Mouse (Mus musculus): ENCODE measurements around the gene Sox12. TPM values are rescaled to one million over a fixed set of nuclear protein-coding genes. Genes with fewer than 3 reads are reported as not detected.
"Not testable (repeated sequence)": the region's sequence is repeated elsewhere in the genome, so short reads cannot be mapped to it uniquely, and the experiment has no call there.

The Sox12 gene
- total RNA-seq, 2 experiments from 2014 or later = 1.1 to 1.7 TPM

DNA sequence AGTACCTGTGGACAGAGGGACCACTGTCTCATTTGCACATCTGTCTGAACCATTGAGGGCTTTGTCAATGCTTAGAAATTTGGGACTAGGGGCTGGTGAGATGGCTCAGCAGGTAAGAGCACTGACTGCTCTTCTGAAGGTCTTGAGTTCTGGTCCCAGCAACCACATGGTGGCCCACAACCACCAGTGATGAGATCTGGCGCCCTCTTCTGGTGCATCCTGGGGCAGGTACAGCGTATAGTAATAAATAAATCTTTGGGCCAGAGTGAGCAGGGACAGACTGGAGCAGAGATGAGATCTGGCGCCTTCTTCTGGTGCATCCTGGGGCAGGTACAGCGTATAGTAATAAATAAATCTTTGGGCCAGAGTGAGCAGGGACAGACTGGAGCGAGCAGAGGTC, 38.9 kb downstream of the Sox12 start:
- not testable (repeated sequence) for DNase-seq

DNA sequence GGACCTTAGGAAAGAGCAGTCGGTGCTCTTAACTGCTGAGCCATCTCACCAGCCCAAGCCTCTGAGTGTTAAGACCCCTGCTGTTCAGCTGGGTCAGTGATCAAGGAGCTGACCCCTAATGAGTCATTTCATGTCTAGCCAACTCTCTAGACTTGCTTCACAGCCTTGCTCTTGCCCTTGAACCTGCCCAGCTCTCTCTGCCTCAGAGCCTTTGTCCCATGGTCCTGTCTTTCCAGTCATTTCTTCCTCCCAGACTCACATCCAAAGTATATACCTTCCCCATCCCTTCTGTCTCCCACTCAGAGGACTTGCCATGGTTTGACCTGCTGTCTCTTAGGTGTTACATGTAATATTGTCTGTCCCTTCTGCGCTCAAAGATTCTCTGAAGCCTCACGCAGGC, 40.6 kb downstream of the Sox12 start:
- no peak for DNase-seq

DNA sequence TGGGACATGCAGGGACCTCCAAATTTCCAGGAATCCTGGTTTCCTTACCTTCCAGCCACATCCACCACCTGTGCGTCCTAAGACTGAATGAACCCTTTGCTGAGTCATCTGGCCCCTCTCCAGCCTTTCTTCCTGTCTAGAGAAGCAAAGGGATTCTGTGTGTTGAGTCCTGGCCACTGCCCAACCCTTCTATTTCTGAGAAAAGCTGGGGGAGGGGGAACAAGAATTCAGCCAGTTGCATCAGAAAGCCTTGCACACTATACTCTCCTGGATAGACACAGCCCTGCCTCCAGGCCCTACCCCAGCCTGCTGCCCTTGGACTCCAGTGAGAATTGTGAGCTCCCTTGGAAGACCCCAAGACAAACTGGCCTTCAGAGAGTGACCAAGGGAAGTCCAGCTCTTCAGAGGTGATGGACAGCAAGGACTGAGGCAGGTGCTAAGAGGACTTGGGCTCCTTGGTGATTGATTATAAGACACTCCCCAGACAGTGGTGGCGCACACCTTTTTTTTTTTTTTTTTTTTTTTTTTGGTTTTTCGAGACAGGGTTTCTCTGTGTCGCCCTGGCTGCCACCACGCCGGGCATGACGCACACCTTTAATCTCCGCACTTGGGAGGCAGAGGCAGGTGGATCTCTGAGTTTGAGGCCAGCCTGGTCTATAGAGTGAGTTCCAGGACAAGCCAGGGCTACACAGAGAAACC, 47.9 kb downstream of the Sox12 start:
- DNase-seq = no peak

DNA sequence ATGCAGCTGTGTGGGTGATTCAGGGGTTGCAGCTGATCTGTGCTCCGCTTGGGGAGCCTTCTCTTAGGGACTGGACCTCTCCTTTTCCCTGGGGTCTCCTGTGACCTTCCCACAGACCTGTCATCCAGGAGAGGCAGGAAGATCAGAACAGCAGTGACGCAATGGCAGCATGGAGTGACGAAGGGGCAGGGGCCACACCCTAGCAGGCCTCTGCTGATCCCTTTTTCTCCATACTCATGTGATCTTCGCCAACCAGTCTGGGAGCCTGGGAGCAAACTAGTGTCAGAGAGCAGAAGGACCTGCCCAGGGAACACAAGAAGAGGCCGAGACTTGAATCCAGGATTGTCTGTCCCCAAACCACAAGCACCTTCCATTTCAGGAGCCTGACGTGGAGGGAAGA, 48.7 kb downstream of the Sox12 start:
- no peak for DNase-seq

DNA sequence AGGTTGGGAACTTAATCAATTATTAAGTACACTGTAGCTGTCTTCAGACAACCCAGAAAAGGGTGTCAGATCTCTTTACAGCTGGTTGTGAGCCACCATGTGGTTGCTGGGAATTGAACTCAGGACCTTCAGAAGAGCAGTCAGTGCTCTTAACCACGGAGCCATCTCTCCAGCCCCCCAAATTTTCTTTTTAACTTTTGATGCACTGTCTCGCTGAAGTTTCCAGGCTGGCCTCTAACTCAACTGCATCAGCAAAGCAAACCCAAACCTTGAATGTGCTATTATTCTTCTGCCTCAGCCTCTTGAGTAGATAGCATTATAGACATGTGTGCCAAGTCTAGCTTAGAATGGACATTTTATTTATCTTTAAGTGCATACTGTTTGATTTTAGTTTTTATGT, 50.1 kb downstream of the Sox12 start:
- no peak for DNase-seq

DNA sequence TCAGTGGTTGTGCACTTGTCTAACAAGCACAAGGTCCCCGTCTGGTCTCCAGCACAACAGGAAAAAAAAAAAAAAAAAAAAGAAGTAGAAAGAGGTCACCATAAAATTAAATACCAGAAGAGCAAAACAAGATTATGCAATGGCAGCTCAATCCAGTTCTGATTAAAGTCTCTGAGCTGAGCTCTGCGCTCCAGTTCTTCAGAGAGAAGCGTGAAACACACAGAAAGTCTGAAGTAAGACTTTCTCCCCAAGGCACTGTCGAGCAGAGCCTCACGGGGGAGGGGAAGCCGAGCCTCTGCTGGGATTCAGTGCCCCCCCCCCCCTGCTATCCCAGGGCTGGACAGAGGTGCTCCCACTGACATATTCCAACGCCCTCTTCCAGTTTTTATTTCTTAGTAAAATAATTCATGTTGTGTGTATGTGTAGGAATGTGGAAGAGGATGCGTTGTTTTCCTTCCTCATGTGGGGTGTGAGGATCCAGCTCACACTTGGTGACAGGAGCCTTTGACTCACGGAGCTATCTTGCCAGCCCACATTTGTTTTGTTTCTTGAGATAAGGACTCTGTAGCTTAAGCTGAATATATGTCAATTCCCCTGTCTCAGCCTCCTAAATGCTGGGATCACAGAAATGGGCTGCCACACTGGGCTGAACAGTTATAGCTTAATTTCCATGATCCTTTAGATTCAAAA, 50.9 kb downstream of the Sox12 start:
- DNase-seq = no peak

DNA sequence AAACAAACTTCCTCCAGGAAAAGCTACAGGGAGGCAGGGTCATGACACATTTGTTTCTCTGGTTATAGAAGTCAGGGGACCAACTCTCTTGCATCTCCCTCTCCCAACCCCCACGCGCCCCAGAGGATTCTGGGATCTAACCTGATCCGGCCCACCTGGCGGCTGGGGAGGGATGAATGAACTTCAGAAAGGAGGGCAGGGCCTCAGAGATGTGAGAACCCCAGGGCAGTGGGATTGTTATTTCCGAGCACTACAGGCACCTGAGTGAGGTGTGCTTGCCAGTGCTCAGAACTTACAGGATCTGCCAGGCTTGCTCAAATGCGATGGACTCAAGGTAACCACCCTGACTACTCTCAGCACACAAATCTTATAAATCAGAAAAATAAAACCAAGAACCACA, 52.5 kb downstream of the Sox12 start:
- no peak for DNase-seq

DNA sequence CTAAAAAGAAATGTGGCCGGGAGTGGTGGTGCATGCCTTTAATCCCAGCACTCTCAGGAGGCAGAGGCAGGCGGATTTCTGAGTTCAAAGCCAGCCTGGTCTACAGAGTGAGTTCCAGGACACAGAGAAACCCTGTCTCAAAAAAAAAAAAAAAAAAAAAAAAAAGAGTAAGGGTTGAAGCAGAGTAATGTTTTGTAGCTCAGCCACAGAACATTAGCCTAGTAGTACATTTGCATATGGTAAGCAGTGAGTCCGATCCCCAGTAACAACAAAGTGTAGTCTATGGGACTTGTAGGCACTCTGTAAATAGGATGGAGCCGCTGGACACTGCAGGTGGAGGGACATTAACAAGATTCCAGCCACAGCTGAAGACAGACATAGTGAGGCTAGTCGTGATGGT, 53.0 kb downstream of the Sox12 start:
- no peak for DNase-seq

DNA sequence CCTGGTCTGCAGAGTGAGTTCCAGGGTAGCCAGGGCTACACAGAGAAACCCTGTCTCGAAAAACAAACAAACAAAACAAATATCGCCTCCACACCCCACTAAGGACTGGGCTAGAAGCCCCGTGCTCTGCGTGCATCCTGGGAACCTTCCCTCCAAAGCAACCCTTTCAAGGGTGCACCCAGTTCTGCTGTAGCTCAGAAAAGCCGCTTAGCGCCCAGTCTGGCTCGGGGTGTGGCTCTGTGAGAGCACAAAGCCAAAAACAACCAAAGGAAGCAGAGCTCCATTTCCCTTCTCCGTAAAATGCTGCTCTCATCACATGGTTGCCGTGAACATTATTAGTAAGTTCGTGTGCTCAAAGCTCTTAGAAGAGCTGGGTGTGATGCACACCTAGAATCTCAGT, 53.5 kb downstream of the Sox12 start:
- no peak for DNase-seq

Other genes starting within 250 kb of the Sox12 start
- 10 to 100 TPM; 78.6 to 79.8 TPM for gene Csnk2a1, start 171.2 kb downstream of the Sox12 start, total RNA-seq (2021)
- gene Tbc1d20, start 104.2 kb downstream of the Sox12 start, total RNA-seq (2021) = 10 to 100 TPM; 27.0 to 28.9 TPM
- 10 to 100 TPM; 26.6 to 32.2 TPM for gene Rbck1, start 65.4 kb downstream of the Sox12 start, total RNA-seq (2021)
- 1 to 10 TPM in 1 of 2 experiments, under 1 TPM in 1; 0.74 to 1.8 TPM for gene Trib3, start 54.0 kb downstream of the Sox12 start, total RNA-seq (2021)
- not detected for gene Nrsn2, start 21.4 kb downstream of the Sox12 start, total RNA-seq (2021)
- gene Zcchc3, start 17.0 kb upstream of the Sox12 start, total RNA-seq (2021) = 1 to 10 TPM; 1.6 TPM
- not detected for gene 6820408C15Rik, start 17.5 kb upstream of the Sox12 start, total RNA-seq (2021)
- gene Defb23, start 66.6 kb upstream of the Sox12 start, total RNA-seq (2021) = not detected
- not detected for gene Defb20, start 79.0 kb upstream of the Sox12 start, total RNA-seq (2021)
- gene Defb22, start 92.1 kb upstream of the Sox12 start, total RNA-seq (2021) = not detected
- gene Defb26, start 113.6 kb upstream of the Sox12 start, total RNA-seq (2021) = not detected
- not detected for gene Defb28, start 120.2 kb upstream of the Sox12 start, total RNA-seq (2021)
- gene Defb29, start 142.0 kb upstream of the Sox12 start, total RNA-seq (2021) = not detected
- not detected for gene Gm17416, start 171.3 kb upstream of the Sox12 start, total RNA-seq (2021)
- not detected for gene Defb21, start 174.7 kb upstream of the Sox12 start, total RNA-seq (2021)
- not detected for gene Defb19, start 182.2 kb upstream of the Sox12 start, total RNA-seq (2021)
- gene Defb45, start 201.3 kb upstream of the Sox12 start, total RNA-seq (2021) = not detected
- gene Defb36, start 206.3 kb upstream of the Sox12 start, total RNA-seq (2021) = not detected
- not detected for gene Defb25, start 225.0 kb upstream of the Sox12 start, total RNA-seq (2021)
- gene Rem1, start 228.9 kb upstream of the Sox12 start, total RNA-seq (2021) = 1 to 10 TPM; 2.9 to 3.8 TPM

All from gastrocnemius, postnatal 25 days (tissue).